Mouse (Mus musculus) CH12F3 (cell line): ENCODE measurements around the gene Skor1.

Experiments
- in situ Hi-C: fragments of 300-500 bp; cut with MboI; formaldehyde crosslinking; loops from 2 replicates; pipeline ENCODE4 v1.14.3; 2020; ENCODE audit warnings: low sequenced_read_pairs

Skor1 gene

GRCm38 (mm10) chr9:63148410-63149371 is at the start of gene Skor1:
Skor1 (minus strand) TSS chr9:63148961.
- in situ Hi-C loops = no loop called here

- in situ Hi-C loops = no loop called here
Observed at GRCm38 (mm10) chr9:63197252-63197651, 48.5 kb upstream of the Skor1 start.

GRCm38 (mm10) chr9:63196114-63196682 is 47.4 kb upstream of the Skor1 start:
- in situ Hi-C loops = no loop called here

- in situ Hi-C loops = no loop called here
Observed at GRCm38 (mm10) chr9:63195523-63195922, 46.8 kb upstream of the Skor1 start.

GRCm38 (mm10) chr9:63194791-63195190 is 46.0 kb upstream of the Skor1 start:
- in situ Hi-C loops = no loop called here

- in situ Hi-C loops = no loop called here
Observed at GRCm38 (mm10) chr9:63192809-63193208, 44.0 kb upstream of the Skor1 start.

GRCm38 (mm10) chr9:63187310-63187709 is 38.5 kb upstream of the Skor1 start:
- in situ Hi-C loops = no loop called here

- in situ Hi-C loops = no loop called here
Observed at GRCm38 (mm10) chr9:63185249-63185648, 36.5 kb upstream of the Skor1 start.

- in situ Hi-C loops = no loop called here
Observed at GRCm38 (mm10) chr9:63183864-63184263, 35.1 kb upstream of the Skor1 start.

GRCm38 (mm10) chr9:63182306-63182960 is 33.7 kb upstream of the Skor1 start:
- in situ Hi-C loops = no loop called here

GRCm38 (mm10) chr9:63181337-63182178 is 32.8 kb upstream of the Skor1 start:
- in situ Hi-C loops = no loop called here

GRCm38 (mm10) chr9:63178296-63178695 is 29.5 kb upstream of the Skor1 start:
- in situ Hi-C loops = no loop called here

- in situ Hi-C loops = no loop called here
Observed at GRCm38 (mm10) chr9:63174001-63174721, 25.4 kb upstream of the Skor1 start.

GRCm38 (mm10) chr9:63171951-63172350 is 23.2 kb upstream of the Skor1 start:
- in situ Hi-C loops = no loop called here

- in situ Hi-C loops = no loop called here
Observed at GRCm38 (mm10) chr9:63169127-63169526, 20.4 kb upstream of the Skor1 start.

- in situ Hi-C loops = no loop called here
Observed at GRCm38 (mm10) chr9:63165070-63165469, 16.3 kb upstream of the Skor1 start.

- in situ Hi-C loops = no loop called here
Observed at GRCm38 (mm10) chr9:63163756-63164155, 15.0 kb upstream of the Skor1 start.

GRCm38 (mm10) chr9:63151949-63152348 is 3.2 kb upstream of the Skor1 start:
- in situ Hi-C loops = no loop called here

GRCm38 (mm10) chr9:63151072-63151870 is 2.5 kb upstream of the Skor1 start:
- in situ Hi-C loops = no loop called here
